Mouse (Mus musculus): ENCODE measurements around the gene Xpo6. TPM values are rescaled to one million over a fixed set of nuclear protein-coding genes. Genes with fewer than 3 reads are reported as not detected.
A peak's percentile ranks its signal among the peaks of the same experiment; 100 is the strongest.

The Xpo6 gene
- polyA plus RNA-seq, 1 experiment = 83.9 TPM

GRCm38 (mm10) chr7:126234611-126235010, 34.3 kb upstream of the Xpo6 start:
- no peaks in the 10 kb centered on the region for H3K9me3 ChIP-seq
- H3K36me3 ChIP-seq (replicated peaks; ENCODE audit: low read length) = no peaks in the 10 kb centered on the region
- TF ChIP-seq FLI1 (IDR thresholded peaks at IDR 0.05; ENCODE audit: low read length) (no peak), GATA1 (IDR thresholded peaks at IDR 0.05; ENCODE audit: borderline replicate concordance, low read length) (no peak)
- H3K4me1 ChIP-seq = peaks cover 37% of the 10 kb centered on the region
- peaks cover 27% of the 10 kb centered on the region for H3K27me3 ChIP-seq (replicated peaks)
- no peak overlapping the region for H3K4me3 ChIP-seq (replicated peaks)

- no peaks in the 10 kb centered on the region for H3K36me3 ChIP-seq (replicated peaks; ENCODE audit: low read length)
- no peaks in the 10 kb centered on the region for H3K9me3 ChIP-seq
- no peak overlapping the region for H3K4me3 ChIP-seq (replicated peaks)
- no peak for TF ChIP-seq FLI1 (IDR thresholded peaks at IDR 0.05; ENCODE audit: low read length)
- TF ChIP-seq GATA1 (IDR thresholded peaks at IDR 0.05; ENCODE audit: borderline replicate concordance, low read length) = no peak
- peaks cover 28% of the 10 kb centered on the region for H3K4me1 ChIP-seq
- peaks cover 22% of the 10 kb centered on the region for H3K27me3 ChIP-seq (replicated peaks)
These were observed 32.2 kb upstream of the Xpo6 start for GRCm38 (mm10) chr7:126232345-126233071.

GRCm38 (mm10) chr7:126230357-126231148, 30.3 kb upstream of the Xpo6 start:
- peaks cover 23% of the 10 kb centered on the region for H3K27me3 ChIP-seq (replicated peaks)
- H3K36me3 ChIP-seq (replicated peaks; ENCODE audit: low read length) = no peaks in the 10 kb centered on the region
- TF ChIP-seq GATA1 (IDR thresholded peaks at IDR 0.05; ENCODE audit: borderline replicate concordance, low read length) (no peak), FLI1 (IDR thresholded peaks at IDR 0.05; ENCODE audit: low read length) (no peak)
- H3K9me3 ChIP-seq = peaks cover 6% of the 10 kb centered on the region; the same call in 1 of the 2 replicates
- peak overlapping the region; percentile 44 for H3K4me3 ChIP-seq (replicated peaks)
- H3K4me1 ChIP-seq = peaks cover 9% of the 10 kb centered on the region

GRCm38 (mm10) chr7:126226136-126226535, 25.8 kb upstream of the Xpo6 start:
- Histone ChIP-seq H3K4me3 (replicated peaks) (no peak overlapping the region), H3K36me3 (replicated peaks; ENCODE audit: low read length) (no peaks in the 10 kb centered on the region), H3K27me3 (replicated peaks) (peaks cover 42% of the 10 kb centered on the region), H3K9me3 (peaks cover 6% of the 10 kb centered on the region; the same call in 1 of the 2 replicates), H3K4me1 (peaks cover 9% of the 10 kb centered on the region)
- TF ChIP-seq GATA1 (IDR thresholded peaks at IDR 0.05; ENCODE audit: borderline replicate concordance, low read length) = no peak
- no peak for TF ChIP-seq FLI1 (IDR thresholded peaks at IDR 0.05; ENCODE audit: low read length)

GRCm38 (mm10) chr7:126222753-126223152, 22.5 kb upstream of the Xpo6 start:
- Histone ChIP-seq H3K4me1 (no peaks in the 10 kb centered on the region), H3K27me3 (replicated peaks) (peaks cover 49% of the 10 kb centered on the region), H3K9me3 (peaks cover 6% of the 10 kb centered on the region; the same call in 1 of the 2 replicates), H3K4me3 (replicated peaks) (no peak overlapping the region), H3K36me3 (replicated peaks; ENCODE audit: low read length) (no peaks in the 10 kb centered on the region)
- TF ChIP-seq FLI1 (IDR thresholded peaks at IDR 0.05; ENCODE audit: low read length) (no peak), GATA1 (IDR thresholded peaks at IDR 0.05; ENCODE audit: borderline replicate concordance, low read length) (no peak)

- H3K36me3 ChIP-seq (replicated peaks; ENCODE audit: low read length) = no peaks in the 10 kb centered on the region
These were observed 20.3 kb upstream of the Xpo6 start for GRCm38 (mm10) chr7:126220611-126221010.

GRCm38 (mm10) chr7:126218311-126218710, 18.0 kb upstream of the Xpo6 start:
- no peaks in the 10 kb centered on the region for H3K36me3 ChIP-seq (replicated peaks; ENCODE audit: low read length)
- peaks cover 46% of the 10 kb centered on the region for H3K27me3 ChIP-seq (replicated peaks)
- no peaks in the 10 kb centered on the region for H3K9me3 ChIP-seq
- no peaks in the 10 kb centered on the region for H3K4me1 ChIP-seq
- TF ChIP-seq FLI1 (IDR thresholded peaks at IDR 0.05; ENCODE audit: low read length) (no peak), GATA1 (IDR thresholded peaks at IDR 0.05; ENCODE audit: borderline replicate concordance, low read length) (no peak)
- H3K4me3 ChIP-seq (replicated peaks) = no peak overlapping the region

More at GRCm38 (mm10) chr7:126220611-126221010, 20.3 kb upstream of the Xpo6 start:
- no peak for TF ChIP-seq GATA1 (IDR thresholded peaks at IDR 0.05; ENCODE audit: borderline replicate concordance, low read length)
- TF ChIP-seq FLI1 (IDR thresholded peaks at IDR 0.05; ENCODE audit: low read length) = no peak
- no peak overlapping the region for H3K4me3 ChIP-seq (replicated peaks)
- no peaks in the 10 kb centered on the region for H3K9me3 ChIP-seq
- peaks cover 45% of the 10 kb centered on the region for H3K27me3 ChIP-seq (replicated peaks)
- H3K4me1 ChIP-seq = no peaks in the 10 kb centered on the region

GRCm38 (mm10) chr7:126216867-126217266, 16.6 kb upstream of the Xpo6 start:
- TF ChIP-seq FLI1 (IDR thresholded peaks at IDR 0.05; ENCODE audit: low read length) = no peak
- H3K27me3 ChIP-seq (replicated peaks) = peaks cover 51% of the 10 kb centered on the region
- no peaks in the 10 kb centered on the region for H3K9me3 ChIP-seq
- no peaks in the 10 kb centered on the region for H3K36me3 ChIP-seq (replicated peaks; ENCODE audit: low read length)
- H3K4me3 ChIP-seq (replicated peaks) = no peak overlapping the region
- no peaks in the 10 kb centered on the region for H3K4me1 ChIP-seq

- H3K27me3 ChIP-seq (replicated peaks) = peaks cover 44% of the 10 kb centered on the region
- no peaks in the 10 kb centered on the region for H3K36me3 ChIP-seq (replicated peaks; ENCODE audit: low read length)
- H3K4me3 ChIP-seq (replicated peaks) = no peak overlapping the region
- H3K4me1 ChIP-seq = no peaks in the 10 kb centered on the region
- no peak for TF ChIP-seq GATA1 (IDR thresholded peaks at IDR 0.05; ENCODE audit: borderline replicate concordance, low read length)
- TF ChIP-seq FLI1 (IDR thresholded peaks at IDR 0.05; ENCODE audit: low read length) = no peak
- no peaks in the 10 kb centered on the region for H3K9me3 ChIP-seq
These were observed 10.6 kb upstream of the Xpo6 start for GRCm38 (mm10) chr7:126210856-126211255.

- no peaks in the 10 kb centered on the region for H3K9me3 ChIP-seq
- peaks cover 40% of the 10 kb centered on the region for H3K4me1 ChIP-seq
- peak overlapping the region; percentile 100 for H3K4me3 ChIP-seq (replicated peaks)
- peaks cover 4% of the 10 kb centered on the region for H3K36me3 ChIP-seq (replicated peaks; ENCODE audit: low read length)
- peaks cover 9% of the 10 kb centered on the region for H3K27me3 ChIP-seq (replicated peaks)
- TF ChIP-seq GATA1 (IDR thresholded peaks at IDR 0.05; ENCODE audit: borderline replicate concordance, low read length) = no peak
These were observed 670 bp upstream of the Xpo6 start for GRCm38 (mm10) chr7:126200997-126201345.
